Mouse (Mus musculus) frontal cortex, postnatal 36 days (tissue): ENCODE measurements around the gene Rp9.
"Not testable (repeated sequence)": the region's sequence is repeated elsewhere in the genome, so short reads cannot be mapped to it uniquely, and the experiment has no call there.

Experiments
- DNase-seq, 2 experiments: peaks; one replicate each; pipeline ENCODE4 v3.0.0; 2022; ENCODE audit warnings: low spot score in 2 of 2

Rp9 gene

GRCm38 (mm10) chr9:22420491-22420890, 49.1 kb downstream of the Rp9 start:
- no peak for DNase-seq

- no peak for DNase-seq
Measured at GRCm38 (mm10) chr9:22419877-22420276, 49.7 kb downstream of the Rp9 start.

GRCm38 (mm10) chr9:22417547-22417946, 52.0 kb downstream of the Rp9 start:
- no peak for DNase-seq

GRCm38 (mm10) chr9:22416187-22416586, 53.4 kb downstream of the Rp9 start:
- DNase-seq = no peak

- DNase-seq = peak; percentile 98 to 99
Measured at GRCm38 (mm10) chr9:22411002-22411857, 58.3 kb downstream of the Rp9 start, which contains the start of gene 9530077C05Rik. TSS of gene 9530077C05Rik (plus strand) at chr9:22411513.

GRCm38 (mm10) chr9:22409501-22409900, 60.0 kb downstream of the Rp9 start:
- no peak for DNase-seq

- not testable (repeated sequence) for DNase-seq
Measured at GRCm38 (mm10) chr9:22408344-22408743, 61.2 kb downstream of the Rp9 start.

- not testable (repeated sequence) for DNase-seq
Measured at GRCm38 (mm10) chr9:22407633-22408032, 61.9 kb downstream of the Rp9 start.

GRCm38 (mm10) chr9:22405414-22405813, 64.1 kb downstream of the Rp9 start:
- no peak for DNase-seq

- DNase-seq = not testable (repeated sequence)
Measured at GRCm38 (mm10) chr9:22403501-22403900, 66.0 kb downstream of the Rp9 start.

- no peak for DNase-seq
Measured at GRCm38 (mm10) chr9:22402976-22403375, 66.6 kb downstream of the Rp9 start.

- no peak for DNase-seq
Measured at GRCm38 (mm10) chr9:22402001-22402400, 67.5 kb downstream of the Rp9 start.

- DNase-seq = no peak
Measured at GRCm38 (mm10) chr9:22399021-22399420, 70.5 kb downstream of the Rp9 start.

- DNase-seq = no peak
Measured at GRCm38 (mm10) chr9:22394725-22395124, 74.8 kb downstream of the Rp9 start.

- no peak for DNase-seq
Measured at GRCm38 (mm10) chr9:22390390-22390789, 79.2 kb downstream of the Rp9 start.

- no peak for DNase-seq
Measured at GRCm38 (mm10) chr9:22389736-22390245, 79.8 kb downstream of the Rp9 start.

- DNase-seq = peak; percentile 76 to 80
Measured at GRCm38 (mm10) chr9:22389021-22389476, 80.5 kb downstream of the Rp9 start, which contains the start of gene Anln. TSS of gene Anln (minus strand) at chr9:22389188.

GRCm38 (mm10) chr9:22388401-22388980, 81.1 kb downstream of the Rp9 start:
- DNase-seq = no peak

GRCm38 (mm10) chr9:22387901-22388300, 81.6 kb downstream of the Rp9 start:
- DNase-seq = no peak

- no peak for DNase-seq
Measured at GRCm38 (mm10) chr9:22385890-22386289, 83.7 kb downstream of the Rp9 start.

GRCm38 (mm10) chr9:22376086-22376485, 93.5 kb downstream of the Rp9 start:
- peak; percentile 3 to 13 for DNase-seq

GRCm38 (mm10) chr9:22372760-22373159, 96.8 kb downstream of the Rp9 start:
- no peak for DNase-seq

GRCm38 (mm10) chr9:22368030-22368429, 101.5 kb downstream of the Rp9 start:
- DNase-seq = peak; percentile 3 to 8
